Mouse (Mus musculus) forebrain, embryonic 10.5 days (tissue): Measurements from ENCODE around the gene Mcm8. TPM values are rescaled to one million over a fixed set of nuclear protein-coding genes. Genes with fewer than 3 reads are reported as not detected.

Experiments
- DNase-seq: peaks from one replicate; pipeline ENCODE4 v3.0.0-alpha.2; 2017; ENCODE audit warnings: low spot score; ENCODE audit errors: extremely low spot score
- H3K27ac ChIP-seq: fragments of 300-500 bp; sonication (generic); 2 replicates; pipeline ENCODE4 v1.5.1; 2016; ENCODE audit warnings: mild to moderate bottlenecking
- H3K27me3 ChIP-seq: fragments of 300-500 bp; sonication (generic); 2 replicates; pipeline ENCODE4 v1.6.1; 2016; ENCODE audit warnings: mild to moderate bottlenecking; ENCODE audit not compliant: poor library complexity, severe bottlenecking
- H3K36me3 ChIP-seq: fragments of 300-500 bp; sonication (generic); replicated peaks from 2 replicates; pipeline ENCODE4 v1.6.1; 2016; ENCODE audit warnings: mild to moderate bottlenecking, moderate library complexity
- H3K4me1 ChIP-seq: fragments of 300-500 bp; sonication (generic); 2 replicates; pipeline ENCODE4 v1.6.1; 2016
- H3K4me3 ChIP-seq: fragments of 300-500 bp; sonication (generic); 2 replicates; pipeline ENCODE4 v1.5.1; 2016; ENCODE audit warnings: mild to moderate bottlenecking, moderate library complexity
- H3K9me3 ChIP-seq: fragments of 300-500 bp; sonication (generic); 2 replicates; pipeline ENCODE4 v1.6.1; 2016; ENCODE audit warnings: mild to moderate bottlenecking, moderate library complexity
- WGBS: fragments of 180-500 bp; shearing (Covaris S2); methylation state at CpG from one replicate; pipeline ENCODE4 v1.1.7; 2016; 5-methylcytosine and 5-hydroxymethylcytosine counted together
- polyA plus RNA-seq: library from polyadenylated mRNA; unstranded; fragments of >200 nt; fragmentation: Nextera tagmentation; extraction: Ambion mirVana; gene quantifications from 2 replicates; pipeline ENCODE4 v1.2.1, GENCODE M21; 2016

Mcm8 gene
- polyA plus RNA-seq, 1 experiment from 2014 or later, result 34.4 TPM

DNA sequence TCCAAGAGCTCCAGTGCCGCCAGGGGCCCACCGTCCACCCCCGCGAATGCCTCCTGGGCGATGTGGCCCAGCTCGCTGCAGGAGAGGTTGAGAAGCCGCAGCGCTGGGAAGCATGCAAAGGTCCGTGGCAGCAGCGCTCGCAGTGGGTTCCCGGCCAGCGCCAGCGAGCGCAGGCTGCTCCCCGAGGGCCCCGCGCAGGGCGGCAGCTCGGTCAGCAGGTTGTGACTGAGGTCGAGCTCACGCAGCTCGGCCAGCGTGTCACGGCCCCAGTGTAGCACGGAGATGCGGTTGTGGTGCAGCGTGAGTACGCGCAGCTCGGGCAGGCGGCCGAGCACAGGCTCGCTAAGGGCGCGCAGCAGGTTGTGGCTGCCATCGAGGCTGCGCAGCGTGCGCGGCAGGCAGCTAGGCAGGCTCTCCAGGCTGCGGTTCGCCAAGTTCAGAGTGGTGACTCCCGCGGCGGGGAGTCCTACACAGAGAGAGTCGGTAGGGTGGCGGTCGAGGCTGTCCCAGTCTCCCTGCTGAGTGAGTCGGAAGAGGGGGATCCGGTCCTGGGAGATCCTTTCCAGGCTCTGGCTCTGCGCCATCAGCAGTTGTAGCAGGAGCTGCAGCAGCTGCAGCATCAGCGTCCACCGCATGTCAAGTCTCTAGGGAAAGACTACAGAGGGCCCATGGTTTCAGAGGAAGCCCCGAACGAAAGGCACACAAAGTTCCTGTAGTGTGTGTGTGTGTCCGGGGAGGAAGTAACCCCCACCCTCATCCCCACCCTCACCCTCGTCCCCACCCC is 63.5 kb downstream of the Mcm8 start:
- H3K4me1 ChIP-seq, result peaks cover 31% of the 10 kb centered on the region
- DNase-seq, result peak; percentile 41
- under 1% methylated on average over 58 of the region's 58 CpGs for WGBS
- H3K27me3 ChIP-seq, result peaks cover 55% of the 10 kb centered on the region
- peak overlapping the region; percentile 31 for H3K27ac ChIP-seq
- no peaks in the 10 kb centered on the region for H3K9me3 ChIP-seq
- H3K36me3 ChIP-seq, result no peaks in the 10 kb centered on the region
- peak overlapping the region; percentile 66 for H3K4me3 ChIP-seq

DNA sequence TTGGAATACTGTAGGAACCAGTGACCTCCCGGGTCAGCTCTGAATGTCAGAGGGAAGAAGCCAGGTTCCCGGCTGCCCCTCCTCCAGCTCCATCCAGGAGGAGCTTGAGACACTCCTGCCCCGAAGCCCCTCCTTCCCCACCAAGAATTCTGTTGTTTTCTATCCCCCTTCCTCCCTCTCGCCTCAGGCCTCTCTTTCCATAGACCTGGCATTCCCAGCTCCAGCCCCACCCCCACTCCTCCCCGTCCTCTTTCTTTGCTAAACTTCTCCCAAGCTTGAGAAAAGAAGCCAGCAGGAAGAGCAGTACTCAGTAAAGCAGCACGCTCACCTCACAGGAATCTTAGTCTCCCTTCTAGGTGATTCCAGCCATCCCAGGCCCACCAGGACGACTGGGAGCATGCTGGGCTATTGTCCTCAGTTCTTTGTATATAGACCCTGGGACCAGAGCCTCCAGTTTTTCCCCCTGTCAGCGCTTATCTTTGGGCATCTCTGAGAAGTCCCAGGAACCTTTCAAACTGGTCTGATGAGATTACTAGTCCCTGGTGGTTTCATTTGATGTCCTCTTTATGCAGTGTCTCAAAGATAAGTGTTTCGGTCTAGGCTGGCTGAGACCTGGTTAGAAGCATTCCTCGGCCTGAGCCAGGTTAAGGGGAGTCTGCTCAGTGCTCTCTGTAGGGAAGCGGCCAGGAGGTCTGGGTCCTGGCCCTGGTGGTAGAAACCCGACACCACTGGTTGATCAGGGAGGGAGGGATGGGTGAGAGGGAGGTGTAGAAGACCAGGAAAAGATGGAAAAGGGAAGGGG is 65.1 kb downstream of the Mcm8 start, which contains the start of gene Lrrn4:
Lrrn4 (minus strand) TSS at position 48 of the 802 bp plus-strand sequence.
- H3K9me3 ChIP-seq, result no peaks in the 10 kb centered on the region
- peak within 1 kb of the TSS; percentile 63; the same call in 1 of the 2 replicates for H3K27ac ChIP-seq
- H3K36me3 ChIP-seq, result no peaks in the 10 kb centered on the region
- peaks cover 31% of the 10 kb centered on the region for H3K4me1 ChIP-seq
- H3K27me3 ChIP-seq, result peaks cover 55% of the 10 kb centered on the region
- DNase-seq, result peak; percentile 30
- 3% methylated on average over 12 of the region's 12 CpGs for WGBS
- peak within 1 kb of the TSS; percentile 66 for H3K4me3 ChIP-seq

DNA sequence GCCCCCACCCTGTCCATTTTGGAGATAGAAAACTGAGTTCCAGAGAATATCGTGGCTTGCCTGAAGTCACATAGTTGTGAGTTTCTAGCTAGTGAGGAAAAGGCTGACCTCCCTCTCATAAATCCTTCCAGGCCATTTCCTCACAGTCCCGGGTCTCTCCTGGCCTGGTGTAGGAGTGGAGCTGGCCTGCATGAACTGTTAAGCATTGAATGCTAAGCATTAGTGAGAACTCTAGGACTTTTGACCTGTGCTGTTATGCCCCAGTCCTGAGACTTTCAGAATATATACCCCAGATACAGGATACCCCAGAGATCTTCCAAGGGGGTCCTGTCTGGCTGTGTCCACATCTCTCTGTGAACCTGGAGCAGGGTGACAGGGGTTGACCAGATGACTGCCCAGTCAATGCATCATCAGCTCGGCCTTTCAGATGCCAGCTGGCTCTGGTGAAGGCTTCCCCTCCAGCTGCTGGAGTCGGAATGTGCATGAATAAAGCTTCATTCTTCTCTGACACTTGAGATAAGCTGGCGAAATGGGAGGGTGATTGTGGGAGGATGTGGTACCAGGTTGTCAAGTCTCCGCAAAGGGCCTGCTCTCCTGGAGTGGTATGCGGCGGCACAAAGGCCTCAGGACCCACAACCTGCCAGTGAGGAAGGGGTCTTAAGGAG is 68.5 kb downstream of the Mcm8 start:
- Histone ChIP-seq H3K36me3 (no peaks in the 10 kb centered on the region), H3K4me3 (no peak overlapping the region), H3K27ac (no peak overlapping the region), H3K27me3 (peaks cover 25% of the 10 kb centered on the region), H3K9me3 (no peaks in the 10 kb centered on the region), H3K4me1 (peaks cover 23% of the 10 kb centered on the region)
- WGBS, result 81% methylated on average over 8 of the region's 8 CpGs
- no peak for DNase-seq

DNA sequence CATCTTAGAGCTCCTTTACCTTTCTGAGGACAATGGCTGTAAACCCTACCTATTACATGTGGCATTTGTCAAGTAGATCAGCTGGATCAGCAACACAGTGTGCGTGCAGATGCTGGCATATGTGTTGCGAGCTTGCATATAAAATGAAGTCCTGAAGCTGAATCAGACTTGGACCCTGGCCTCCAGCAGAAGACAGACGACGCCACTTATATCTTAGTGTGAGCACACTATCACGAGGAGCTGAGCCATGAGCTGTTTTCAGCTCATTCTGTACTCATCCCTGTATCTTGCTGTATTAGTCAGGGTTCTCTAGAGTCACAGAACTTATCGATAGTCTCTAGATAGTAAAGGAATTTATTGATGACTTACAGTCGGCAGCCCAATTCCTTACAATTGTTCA is 69.4 kb downstream of the Mcm8 start:
- Histone ChIP-seq H3K36me3 (no peaks in the 10 kb centered on the region), H3K4me3 (no peak overlapping the region), H3K27me3 (peaks cover 16% of the 10 kb centered on the region), H3K27ac (no peak overlapping the region), H3K4me1 (peaks cover 14% of the 10 kb centered on the region), H3K9me3 (no peaks in the 10 kb centered on the region)
- WGBS, result 90% methylated on average over 7 of the region's 7 CpGs
- DNase-seq, result no peak

Other genes with a start within 250 kb of the Mcm8 start
- gene Gpcpd1, start 228.4 kb upstream of the Mcm8 start, polyA plus RNA-seq, result 24.7 and 31.7 TPM in 2 replicates
- gene Shld1, start 129.2 kb upstream of the Mcm8 start, polyA plus RNA-seq, result 15.1 and 16.0 TPM in 2 replicates
- 0.91 and 1.9 TPM in 2 replicates for gene Chgb, start 34.9 kb upstream of the Mcm8 start, polyA plus RNA-seq
- 47.2 and 48.4 TPM in 2 replicates for gene Trmt6, start 86 bp upstream of the Mcm8 start, polyA plus RNA-seq
- 7.1 and 8.3 TPM in 2 replicates for gene Crls1, start 30.5 kb downstream of the Mcm8 start, polyA plus RNA-seq
- gene Lrrn4, start 64.8 kb downstream of the Mcm8 start, polyA plus RNA-seq, result 0.62 and 0.70 TPM in 2 replicates
- gene Fermt1, start 129.8 kb downstream of the Mcm8 start, polyA plus RNA-seq, result 7.5 and 9.3 TPM in 2 replicates